Mouse (Mus musculus) kidney, adult 2 months (tissue): ENCODE results near the gene Chst3.

ENCODE experiments used
- CTCF ChIP-seq: fragments of 200-500 bp; conservative IDR thresholded peaks from 2 replicates; pipeline ENCODE4 v1.5.1; 2011; ENCODE audit warnings: low read depth, mild to moderate bottlenecking, control low read depth, low read length, moderate library complexity, mixed read lengths; ENCODE audit not compliant: insufficient read depth, insufficient read length
- POLR2A ChIP-seq: fragments of 200-500 bp; IDR thresholded peaks from one replicate; pipeline ENCODE4 v1.6.1; 2011; ENCODE audit warnings: low read depth, low read length, control low read depth

GRCm38 (mm10) chr10:60133501-60133900 lies 85.6 kb downstream of the Chst3 start:
- TF ChIP-seq CTCF, result no peak
- TF ChIP-seq POLR2A, result no peak
